Mouse (Mus musculus) thymus, adult 2 months (tissue): ENCODE data around the gene Cyth1.

ENCODE experiments used
- CTCF ChIP-seq: fragments of 200-500 bp; IDR thresholded peaks from 2 replicates; pipeline ENCODE4 v1.5.1; 2012; ENCODE audit warnings: mild to moderate bottlenecking, control low read depth, low read length, moderate library complexity, borderline replicate concordance; ENCODE audit not compliant: control insufficient read depth, poor library complexity, insufficient read depth; ENCODE audit errors: extremely low read depth
- POLR2A ChIP-seq: fragments of 200-500 bp; IDR thresholded peaks from 2 replicates; pipeline ENCODE4 v1.6.1; 2012; ENCODE audit warnings: mild to moderate bottlenecking, low read length, control low read depth, moderate library complexity; ENCODE audit not compliant: control insufficient read depth, poor library complexity, insufficient read depth; ENCODE audit errors: extremely low read depth

GRCm38 (mm10) chr11:118082294-118082693 lies 166.1 kb downstream of the Cyth1 start:
- no peak for TF ChIP-seq POLR2A
- TF ChIP-seq CTCF = no peak
